Mouse (Mus musculus) MEL (cell line): ENCODE measurements around the gene Tulp1.

Source experiments
- CTCF ChIP-seq, 3 experiments: IDR thresholded peaks in 2 of 3; conservative IDR thresholded peaks in 1 of 3; 2 replicates each; pipeline ENCODE4 v1.5.1; 2011 to 2012; ENCODE audit warnings: low read length in 3 of 3, low read depth in 2 of 3, mild to moderate bottlenecking in 2 of 3, improper control_type of control experiment in 1 of 3, inconsistent platforms in 1 of 3, mixed read lengths in 1 of 3, moderate library complexity in 1 of 3; ENCODE audit not compliant: control insufficient read depth in 1 of 3, insufficient read depth in 1 of 3, poor library complexity in 1 of 3, severe bottlenecking in 1 of 3
- POLR2AphosphoS5 ChIP-seq: IDR thresholded peaks from 2 replicates; pipeline ENCODE4 v1.6.1; 2012; ENCODE audit warnings: low read depth, borderline replicate concordance, mild to moderate bottlenecking, inconsistent platforms, low read length, moderate library complexity, mixed read lengths

DNA sequence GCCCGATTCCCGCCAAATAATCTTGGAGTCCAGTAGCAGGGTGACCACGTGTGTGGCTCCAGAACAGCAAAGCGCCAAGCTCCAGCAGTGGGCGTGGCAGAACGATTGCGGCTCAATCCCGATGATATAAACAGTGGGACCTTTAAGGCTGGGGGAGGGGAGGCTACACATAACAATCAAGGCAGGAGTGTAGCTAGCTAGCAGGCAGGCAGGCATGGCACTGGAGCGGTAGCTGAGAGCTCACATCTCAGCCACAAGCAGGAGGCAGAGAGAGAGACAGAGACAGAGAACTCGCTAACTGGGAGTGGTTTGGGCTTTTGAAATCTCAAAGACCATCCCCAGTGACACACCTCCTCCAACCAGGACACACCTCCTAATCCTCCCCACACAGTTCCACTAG lies 59.9 kb downstream of the Tulp1 start:
- TF ChIP-seq POLR2AphosphoS5 (no peak), CTCF (IDR thresholded peaks at IDR 0.05 in 2 of 3, conservative IDR thresholded peaks at IDR 0.05 in 1 of 3; ENCODE audit: control insufficient read depth in 1 of 3, insufficient read depth in 1 of 3, low read depth in 2 of 3, low read length in 3 of 3, poor library complexity in 1 of 3, severe bottlenecking in 1 of 3) (no peak)
